Mouse (Mus musculus) lung, postnatal 10 days (tissue): Measurements from ENCODE around the gene Hoxa4.
A peak's percentile ranks its signal among the peaks of the same experiment; 100 is the strongest.

Experiments used
- DNase-seq: peaks from one replicate; pipeline ENCODE4 v3.0.0; 2021

Hoxa4 gene

DNA sequence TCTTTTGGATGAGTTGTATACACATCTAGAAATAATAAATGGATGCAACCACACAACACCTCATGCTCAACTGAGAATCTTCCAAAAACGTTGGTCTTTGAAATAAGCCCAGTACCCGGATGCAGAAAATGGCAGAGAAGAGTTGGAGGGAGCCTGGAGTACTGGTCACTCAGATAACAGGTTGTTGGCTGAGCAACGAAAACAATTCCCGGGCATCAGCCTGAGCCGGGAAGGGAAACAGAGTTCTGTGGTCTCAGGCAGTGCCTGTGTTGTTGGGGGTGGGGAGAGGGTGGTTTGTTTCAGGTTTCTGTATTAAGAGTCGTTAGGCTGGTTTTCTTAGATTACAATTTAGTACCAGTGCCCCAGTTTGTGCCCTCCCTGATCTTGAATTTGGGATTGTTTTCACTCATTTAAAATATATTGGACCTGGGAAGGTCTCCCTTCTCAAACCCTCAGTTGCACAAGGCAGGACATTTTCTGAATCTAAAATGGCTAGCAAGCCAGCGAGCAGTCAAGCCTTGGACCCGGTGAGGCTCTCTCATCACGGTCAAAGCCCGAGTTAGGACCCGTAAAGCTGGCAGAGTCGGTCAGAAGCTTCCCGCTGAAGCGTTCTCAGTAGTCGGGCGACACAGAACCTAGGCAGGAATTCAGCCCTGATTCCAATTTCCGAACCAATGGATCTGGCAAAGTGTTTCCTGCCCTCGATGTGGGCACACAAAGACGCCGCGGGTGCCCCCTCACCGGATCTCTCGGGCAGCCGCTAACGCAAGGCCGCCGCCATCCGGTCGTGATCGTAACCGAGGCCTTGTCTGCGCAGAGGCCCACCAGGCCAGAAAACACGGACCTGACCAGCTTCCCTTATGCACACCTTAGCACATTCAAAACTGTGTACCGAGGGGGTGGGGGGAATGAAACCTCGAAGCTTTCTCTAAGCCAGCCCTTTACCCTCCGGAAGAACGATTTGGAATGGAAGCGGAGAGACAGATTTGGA is 37.2 kb upstream of the Hoxa4 start:
- no peak for DNase-seq

DNA sequence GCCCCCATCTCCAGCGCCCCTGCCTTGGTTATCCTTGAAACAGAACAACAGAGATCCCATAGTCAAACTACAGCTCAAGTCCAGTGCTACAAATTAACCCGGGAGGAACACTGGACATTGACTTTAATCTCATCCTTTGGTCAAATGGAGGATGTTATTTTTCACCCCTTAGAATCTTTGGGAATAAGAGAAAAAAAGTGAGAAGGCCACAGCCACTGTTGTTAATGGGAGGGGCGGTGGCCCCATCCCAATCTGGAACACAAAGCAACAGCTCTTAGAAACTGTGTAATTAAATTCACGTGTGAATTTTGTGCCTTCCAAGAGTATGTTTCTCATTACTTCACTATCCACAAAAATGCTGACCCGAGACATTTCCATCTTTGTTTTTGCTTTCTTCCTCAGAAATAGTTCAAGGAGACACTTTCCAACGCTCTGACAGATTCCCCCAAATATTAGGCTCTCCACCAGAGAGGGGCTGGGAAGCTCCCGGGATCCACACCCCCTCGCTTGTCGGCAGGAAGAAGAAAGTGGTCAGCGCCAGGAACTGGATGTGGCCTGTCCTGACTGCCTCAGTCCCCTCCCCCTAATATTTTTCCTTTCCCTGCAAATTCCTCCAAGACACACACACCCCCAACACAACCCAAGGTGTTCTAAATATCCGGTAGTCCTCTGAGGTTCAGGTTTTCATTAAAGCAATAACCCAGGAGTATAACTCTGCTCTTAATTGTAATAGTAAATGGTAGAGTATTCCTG is 36.1 kb upstream of the Hoxa4 start:
- no peak for DNase-seq

DNA sequence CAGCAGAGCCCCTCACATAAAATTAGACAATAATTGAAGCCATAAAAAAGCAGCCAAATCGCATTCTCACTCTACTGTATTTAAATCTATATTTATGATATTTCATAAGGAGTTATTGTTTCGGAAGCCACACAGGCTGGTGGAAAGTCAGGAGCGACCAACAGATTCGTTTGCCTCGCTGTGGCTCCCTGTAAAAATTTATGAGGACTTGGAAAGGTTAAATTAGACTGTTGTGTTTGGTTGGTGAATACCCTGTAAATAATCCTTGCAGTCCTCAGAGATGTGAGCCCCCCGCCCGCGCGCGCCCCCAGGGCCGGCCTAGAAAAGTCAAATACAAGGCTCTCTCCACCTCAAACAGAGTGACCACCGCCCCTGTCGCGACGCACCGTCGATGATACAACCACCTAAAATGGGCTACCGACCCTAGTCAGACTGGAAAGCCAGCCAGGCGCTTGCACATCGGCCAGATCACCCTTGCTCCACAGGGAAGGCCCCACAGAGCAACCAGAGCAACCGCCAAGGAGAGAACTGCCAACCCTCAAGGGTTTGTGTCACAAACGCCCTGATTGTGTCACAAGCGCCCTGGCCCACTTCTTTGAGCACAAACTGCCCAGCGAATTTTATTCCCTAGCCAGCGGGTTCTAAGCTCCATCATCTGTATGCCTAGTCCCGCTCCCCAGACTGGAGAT is 35.2 kb upstream of the Hoxa4 start:
- DNase-seq = no peak

DNA sequence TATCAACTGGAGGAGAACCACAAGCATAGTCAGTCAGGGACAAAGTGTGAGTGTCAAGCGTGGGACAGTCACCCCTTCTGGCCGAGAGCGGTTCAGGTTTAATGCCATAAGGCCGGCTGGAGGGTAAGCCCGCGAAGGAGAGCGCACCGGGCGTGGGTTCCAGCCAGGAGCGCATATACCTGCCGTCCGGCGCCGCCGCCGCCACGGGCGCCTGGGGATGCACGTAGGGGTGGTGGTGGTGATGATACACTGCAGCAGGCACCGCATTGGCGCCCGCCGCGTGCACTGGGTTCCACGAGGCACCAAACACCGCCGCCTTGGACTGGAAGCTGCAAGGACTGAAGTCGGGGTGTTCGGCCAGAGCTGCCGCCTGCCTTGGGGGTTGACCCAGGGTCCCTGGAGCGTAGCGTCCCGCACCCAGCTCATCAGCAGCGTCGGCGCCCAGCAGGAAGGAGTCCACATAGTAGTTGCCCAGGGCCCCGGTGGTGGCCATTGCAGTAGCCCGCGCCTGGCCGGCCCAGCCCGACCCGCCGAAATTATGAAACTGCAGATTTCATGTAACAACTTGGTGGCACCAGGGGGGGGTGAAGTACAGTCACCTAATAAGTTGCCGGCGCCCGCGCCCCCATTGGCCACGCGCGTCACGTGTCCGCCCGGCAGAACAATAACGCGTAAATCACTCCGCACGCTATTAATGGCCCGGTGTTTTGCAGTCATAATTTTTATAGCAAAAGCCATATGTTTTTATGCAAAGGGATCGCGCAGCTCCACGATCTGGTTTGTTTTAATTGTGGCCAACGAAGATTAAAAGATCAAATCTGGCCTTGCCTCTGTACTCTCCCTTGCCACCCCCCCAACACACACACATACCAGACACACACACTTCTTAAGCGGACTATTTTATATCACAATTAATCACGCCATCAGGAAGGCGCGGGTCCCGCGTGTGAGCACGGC is 34.3 kb upstream of the Hoxa4 start:
- DNase-seq = no peak

DNA sequence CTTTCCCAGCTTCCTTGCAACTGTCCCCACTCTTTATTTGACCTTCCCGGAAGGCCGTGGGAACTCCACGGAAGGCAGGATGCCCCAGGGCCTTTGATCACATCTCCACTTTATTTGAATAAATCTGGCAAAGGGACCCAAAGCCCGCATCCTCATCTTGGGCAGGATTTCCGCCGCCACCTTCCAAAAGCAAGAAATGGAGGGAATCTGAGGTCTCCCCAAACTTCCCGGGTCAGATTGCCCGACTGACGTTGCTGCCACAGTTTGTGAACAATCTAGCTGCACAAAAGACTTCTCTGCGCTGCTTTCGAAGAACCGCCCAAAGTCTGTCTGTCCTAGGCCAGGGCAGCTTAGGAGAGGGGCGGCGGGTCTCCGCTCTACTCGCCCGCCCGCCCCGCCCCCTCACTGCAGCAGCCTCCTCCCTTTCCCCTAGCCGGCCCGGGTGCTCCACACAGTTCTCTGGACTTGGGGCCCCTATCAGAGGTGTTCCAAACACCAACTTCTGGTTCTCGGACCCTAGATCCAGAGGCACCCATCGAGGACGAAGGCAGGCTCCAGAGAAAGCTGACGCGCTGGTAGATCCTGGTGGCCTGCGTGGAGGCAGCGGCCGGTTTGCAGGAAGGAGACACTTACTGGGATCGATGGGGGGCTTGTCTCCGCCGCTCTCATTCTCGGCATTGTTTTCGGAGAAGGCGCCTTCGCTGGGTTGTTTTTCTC is 33.5 kb upstream of the Hoxa4 start:
- no peak for DNase-seq

DNA sequence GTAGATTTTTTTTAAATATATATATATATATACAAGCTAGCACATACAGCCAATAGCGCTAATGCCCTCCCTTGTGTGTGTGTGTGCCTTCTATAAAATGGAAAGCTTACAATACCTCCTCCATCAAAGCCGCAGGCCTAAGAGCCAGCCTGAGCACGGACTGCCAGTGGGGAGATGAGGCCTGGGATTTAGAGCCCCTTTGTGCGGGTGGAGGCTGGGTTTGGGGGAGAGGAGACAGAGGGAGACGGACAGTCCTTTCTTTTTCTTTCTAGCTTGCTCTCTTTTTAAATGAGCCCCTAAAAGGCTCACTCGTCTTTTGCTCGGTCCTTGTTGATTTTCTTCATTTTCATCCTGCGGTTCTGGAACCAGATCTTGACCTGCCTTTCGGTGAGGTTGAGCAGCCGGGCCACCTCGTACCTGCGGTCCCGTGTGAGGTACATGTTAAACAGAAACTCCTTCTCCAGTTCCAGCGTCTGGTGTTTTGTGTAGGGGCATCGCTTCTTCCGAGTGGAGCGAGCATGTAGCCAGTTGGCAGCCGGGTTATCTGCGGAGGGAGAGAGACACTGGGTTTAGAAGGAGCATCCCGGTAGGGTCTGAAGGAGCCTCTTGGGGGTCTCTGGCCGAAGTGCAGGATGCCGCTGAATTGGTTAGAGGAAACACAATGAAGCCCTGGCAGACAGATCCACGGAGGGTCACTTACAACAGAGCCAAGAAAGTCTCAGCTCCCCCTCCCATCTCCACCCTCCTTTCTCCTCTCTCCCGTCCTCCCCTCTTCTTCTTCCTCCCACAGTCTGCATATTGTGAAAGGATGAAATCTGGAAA is 32.6 kb upstream of the Hoxa4 start:
- no peak for DNase-seq

DNA sequence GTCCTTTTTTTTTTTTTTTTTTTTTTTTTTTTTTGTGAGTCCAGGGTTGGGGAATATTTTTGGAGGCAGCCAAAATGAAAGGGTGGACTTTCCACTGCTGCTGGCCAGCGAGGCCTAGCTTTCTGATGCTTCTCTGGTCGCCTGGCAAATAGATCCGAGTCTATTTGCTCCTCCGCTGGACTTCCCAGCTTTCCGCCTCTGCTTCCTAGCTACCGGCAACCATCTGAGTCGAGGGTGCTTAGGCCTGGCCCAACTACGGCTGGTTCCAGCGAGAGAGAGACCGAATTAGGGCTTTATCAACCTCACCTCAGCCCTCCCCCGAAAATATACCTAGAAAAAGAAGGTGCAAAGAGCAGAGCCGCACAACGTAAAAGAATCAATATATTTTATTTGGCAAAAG is 31.2 kb upstream of the Hoxa4 start:
- no peak for DNase-seq

DNA sequence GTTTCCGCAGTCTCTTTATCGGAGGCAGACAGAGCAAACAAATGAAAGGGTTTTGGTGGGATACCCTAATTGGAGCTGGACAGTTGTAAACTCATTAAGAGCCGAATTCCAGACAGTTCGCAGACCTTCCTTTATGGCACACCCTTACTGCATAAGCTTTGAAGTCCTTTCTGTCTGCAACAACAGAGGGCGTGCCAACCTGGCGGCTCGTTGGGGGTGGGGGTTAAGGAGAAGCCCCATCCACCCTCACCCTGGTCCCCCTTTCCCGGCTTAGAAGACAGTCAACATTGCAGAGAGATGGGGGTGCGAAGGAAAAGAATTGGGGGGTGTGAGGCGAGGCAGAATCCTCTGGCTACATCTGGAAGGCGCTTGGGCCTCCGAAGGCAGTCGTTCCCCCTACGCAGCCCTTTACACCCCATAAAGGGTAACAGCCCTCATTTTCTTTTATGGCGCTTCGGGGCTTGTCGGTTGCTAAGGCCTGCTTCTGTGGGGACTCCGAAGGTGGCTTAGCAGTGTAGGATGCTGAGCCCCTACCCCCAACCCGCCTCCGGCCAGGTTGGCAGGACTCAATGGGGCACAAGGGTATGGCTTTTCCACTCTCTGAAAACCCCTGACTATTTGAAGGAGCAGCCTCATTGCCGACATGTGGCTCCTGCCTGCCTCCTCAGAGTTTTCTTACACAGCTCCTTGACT is 30.6 kb upstream of the Hoxa4 start:
- DNase-seq = no peak

DNA sequence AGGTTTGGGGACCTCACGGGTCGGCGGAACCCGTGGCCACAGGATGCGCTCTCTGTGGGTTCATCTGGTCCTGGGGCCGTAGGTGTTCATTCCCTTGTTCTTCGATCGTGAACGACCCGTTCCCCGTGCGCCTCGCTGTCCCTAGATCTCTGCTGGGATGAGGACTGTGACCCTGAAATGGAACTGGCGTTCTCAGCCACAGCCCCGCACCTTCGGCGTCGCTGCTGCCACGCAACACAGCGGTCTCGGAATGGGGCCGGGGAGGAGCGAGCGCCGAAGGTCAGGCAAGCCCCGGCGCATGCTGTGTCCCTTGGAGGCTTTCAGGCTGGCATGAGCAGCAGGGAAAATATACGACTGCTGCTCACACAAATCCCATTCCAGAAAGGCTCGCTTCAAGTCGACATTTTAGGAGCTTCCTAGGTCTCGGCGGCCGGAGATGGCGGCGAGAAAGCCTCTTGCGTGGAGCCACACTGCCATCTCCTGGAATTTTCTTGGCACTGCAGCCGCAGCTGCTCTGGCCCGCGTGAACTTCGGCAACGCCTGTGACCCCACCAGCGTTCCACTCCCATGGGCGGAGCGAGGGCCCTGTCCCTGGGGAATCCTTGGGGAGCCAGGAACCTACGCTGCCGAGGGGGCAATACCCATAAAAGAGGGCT is 29.9 kb upstream of the Hoxa4 start, which contains the start of gene Hoxa7:
Gene Hoxa7 (minus strand): TSS at position 518 of the 656 bp plus-strand sequence.
- DNase-seq = peak; percentile 90

DNA sequence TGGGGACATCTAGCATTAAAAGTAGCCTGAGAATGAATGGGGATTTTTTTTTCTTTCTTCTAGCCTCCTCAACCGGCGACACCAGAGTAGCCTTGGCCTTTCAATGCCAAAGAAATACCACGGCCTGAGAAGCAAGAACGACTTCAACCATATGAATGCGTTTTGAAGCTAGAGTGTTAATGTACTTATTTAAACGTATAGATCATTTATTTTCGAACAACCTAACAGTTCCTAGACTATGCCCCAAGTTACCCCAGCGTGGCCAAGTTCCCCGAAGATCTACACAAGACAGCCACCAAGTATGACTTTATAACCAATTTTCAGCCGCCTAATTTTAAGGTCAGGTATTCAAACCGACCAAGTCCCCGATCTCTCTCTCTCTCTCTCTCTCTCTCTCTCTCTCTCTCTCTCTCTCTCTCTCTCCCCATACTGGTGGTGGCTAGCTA is 29.3 kb upstream of the Hoxa4 start:
- no peak for DNase-seq

DNA sequence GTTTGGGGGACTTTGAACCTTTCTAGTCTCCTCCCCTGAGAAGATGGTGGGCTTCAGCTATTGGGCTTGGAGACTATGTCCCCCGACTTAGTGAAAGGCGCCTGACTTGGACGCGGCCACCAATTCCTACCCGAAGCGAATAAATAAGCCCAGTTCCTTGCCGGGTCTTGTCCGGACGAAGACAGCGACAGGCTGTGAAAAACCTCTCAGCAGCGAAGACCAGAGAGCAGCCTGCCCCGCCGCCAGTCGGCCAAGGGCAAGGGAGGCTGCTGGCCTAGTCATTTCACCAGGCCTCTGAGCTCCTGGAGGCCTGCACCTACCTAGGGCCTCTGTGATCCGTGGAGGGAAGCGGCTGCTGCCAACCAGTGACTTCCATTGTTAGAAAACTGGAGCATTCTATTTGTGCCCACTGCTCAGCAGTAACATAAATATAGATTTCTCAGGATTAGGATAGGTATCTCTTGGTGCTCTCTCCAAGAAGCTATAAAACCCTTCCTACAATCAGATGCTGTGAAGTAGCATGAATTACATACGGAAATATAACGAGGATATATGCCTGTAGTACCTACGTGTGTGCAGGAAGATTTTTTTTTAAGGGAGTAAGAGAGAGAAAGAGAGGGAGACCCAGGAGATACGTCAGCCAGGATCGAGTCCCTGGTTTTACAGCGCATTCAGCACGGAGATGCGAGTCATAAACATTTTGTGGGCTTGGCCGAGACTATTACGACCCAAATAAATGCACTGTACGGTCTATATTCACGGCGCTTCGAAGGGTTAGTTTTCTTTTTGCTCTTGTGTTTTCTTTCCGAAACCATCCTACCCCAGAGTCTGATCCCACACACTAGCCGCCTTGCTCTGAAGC is 28.7 kb upstream of the Hoxa4 start:
- DNase-seq = no peak

DNA sequence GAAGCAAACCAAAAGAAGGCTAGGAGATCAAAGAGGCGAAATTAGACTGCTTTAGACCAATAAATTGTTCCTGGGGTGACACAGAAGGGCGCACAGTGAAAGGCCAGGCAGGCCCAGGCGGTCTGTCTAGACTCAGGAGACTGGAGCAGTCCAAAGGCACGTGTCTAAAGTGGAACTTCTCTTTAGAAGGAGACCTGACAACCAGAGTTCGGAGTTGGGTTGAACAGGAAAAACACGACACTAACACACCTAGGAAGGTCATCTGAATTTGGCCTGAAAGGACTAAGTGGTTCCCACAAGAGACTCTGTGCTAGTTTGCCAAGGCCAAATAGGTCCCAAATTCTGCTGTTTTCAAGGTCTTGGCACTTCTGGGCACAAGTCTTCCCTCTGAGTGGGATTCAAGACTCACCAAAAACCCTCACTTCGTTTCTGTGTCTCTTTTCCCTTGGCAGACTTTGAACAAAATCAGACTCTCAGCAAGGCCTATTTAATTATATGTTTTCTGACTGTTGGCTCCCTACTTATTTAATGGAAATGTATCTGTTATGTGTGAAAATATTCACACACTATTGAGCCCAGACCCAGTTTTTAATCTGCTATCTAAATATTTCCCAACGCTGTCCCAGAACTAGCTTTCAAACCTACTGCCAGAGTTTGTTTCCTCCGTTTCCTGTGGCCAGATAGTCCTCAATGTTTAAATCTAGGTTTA is 27.8 kb upstream of the Hoxa4 start:
- DNase-seq = no peak

DNA sequence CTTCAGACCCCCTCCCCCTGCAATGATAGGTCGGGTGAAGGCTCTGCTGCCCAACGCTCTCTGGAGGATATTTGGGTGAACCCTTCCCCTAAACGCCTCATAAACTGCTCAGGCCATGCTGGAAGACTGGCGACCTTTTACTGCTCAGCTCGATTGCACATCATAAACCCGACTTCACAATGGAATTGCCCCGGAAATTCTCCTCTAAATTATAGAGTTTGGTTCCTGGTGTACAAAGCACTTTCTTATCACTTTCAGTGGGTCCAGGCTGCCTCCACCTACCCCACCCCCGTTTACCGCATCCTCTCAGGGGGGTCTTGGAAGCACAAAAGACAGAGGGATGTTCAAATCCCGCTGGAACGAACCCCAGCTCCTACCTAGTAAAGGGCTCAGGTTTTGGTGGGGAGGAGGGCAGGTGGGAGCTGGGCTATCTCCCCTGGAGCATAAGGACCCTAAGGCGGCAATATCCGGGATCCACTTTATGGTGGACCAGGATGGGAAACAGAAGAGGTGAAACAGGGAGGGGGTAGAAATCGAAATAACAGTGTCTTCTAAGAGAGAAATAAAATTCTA is 27.2 kb upstream of the Hoxa4 start:
- DNase-seq = no peak

DNA sequence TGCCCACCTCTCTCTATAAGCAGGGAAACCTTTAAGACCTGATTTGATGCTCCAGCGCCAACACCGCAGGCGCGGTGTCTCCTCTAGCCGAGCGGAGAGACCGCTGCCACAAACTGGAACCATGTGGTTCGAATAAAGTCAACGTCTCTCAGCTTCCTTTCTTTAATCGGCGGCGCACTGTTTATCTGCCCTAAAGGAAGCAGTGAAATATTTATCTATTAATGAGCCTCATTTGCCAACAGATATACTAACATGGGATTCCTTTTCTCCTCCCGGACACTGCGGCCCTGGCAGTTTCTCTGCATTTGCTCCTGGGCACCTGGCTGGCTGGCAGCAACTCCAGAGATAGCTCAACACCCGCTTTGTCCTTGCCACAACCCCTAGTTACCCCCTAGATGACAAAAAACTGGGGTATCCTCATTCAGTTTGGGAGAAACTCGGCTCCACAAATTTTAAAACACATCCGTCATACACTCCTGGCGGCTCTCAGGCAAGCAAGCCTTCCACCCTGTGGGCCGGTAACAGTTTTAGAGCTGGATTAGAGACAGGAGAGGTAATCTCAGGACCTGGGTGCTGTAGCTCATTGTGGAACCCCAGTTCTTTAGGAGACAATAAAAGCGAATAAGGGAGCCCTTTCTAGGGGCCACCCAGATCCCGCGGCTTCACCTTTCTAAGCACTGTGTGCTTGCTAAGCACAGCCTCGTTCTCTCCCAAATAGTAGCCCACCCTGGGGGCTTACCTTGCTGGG is 26.5 kb upstream of the Hoxa4 start:
- DNase-seq = no peak

DNA sequence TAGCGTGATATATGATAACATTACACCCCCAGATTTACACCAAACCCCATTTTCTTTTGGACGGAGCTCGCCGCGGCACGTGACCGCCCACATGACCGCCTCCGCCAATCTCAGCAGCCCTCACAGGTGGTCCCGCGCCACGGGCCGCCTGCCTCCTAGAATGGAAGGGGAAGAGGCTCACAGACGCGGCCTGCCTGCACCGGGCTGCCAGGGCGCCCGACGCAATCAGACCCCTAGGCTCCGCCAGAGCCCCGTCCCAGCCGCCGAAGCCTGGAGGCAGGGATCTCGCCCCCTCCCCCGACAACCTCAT is 25.9 kb upstream of the Hoxa4 start:
- peak; percentile 79 for DNase-seq

DNA sequence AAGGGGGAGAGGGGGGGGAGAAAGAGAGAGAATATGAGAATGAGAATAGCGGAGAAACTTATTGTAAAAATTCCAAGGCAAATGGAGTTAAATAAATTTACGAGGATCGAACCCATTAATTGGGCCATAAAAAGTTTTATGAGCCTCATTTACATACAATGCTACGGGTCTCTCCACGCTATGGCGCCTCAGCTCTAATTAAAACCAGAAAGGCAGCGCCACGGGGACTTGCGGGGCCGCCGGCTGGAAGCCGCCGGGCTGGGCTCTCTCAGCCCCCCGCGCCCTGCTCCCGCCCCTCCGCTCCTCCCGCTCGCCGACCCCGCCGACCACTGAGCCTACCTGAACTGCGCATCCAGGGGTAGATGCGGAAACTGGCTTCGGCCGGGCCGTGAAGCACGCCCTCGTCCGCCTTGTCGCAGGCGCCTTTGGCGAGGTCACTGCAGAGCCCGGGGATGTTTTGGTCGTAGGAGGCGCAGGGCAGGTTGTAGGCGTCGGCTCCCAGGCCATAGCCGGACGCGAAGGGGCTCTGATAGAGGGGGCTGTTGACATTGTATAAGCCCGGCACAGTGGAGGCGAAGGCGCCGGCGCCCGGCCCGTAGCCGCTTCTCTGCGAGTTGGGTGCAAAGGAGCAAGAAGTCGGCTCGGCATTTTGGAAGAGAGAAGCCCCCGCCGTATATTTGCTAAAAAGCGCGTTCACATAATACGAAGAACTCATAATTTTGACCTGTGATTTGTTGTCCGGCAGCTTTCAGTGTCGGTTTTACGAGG is 25.3 kb upstream of the Hoxa4 start:
- no peak for DNase-seq
